Mouse (Mus musculus) ovary, postnatal 36 days (tissue): Measurements from ENCODE around the gene Ncf2.
A peak's percentile ranks its signal among the peaks of the same experiment; 100 is the strongest.
"Not testable (repeated sequence)": the region's sequence is repeated elsewhere in the genome, so short reads cannot be mapped to it uniquely, and the experiment has no call there.

Experiments used
- DNase-seq: peaks from one replicate; pipeline ENCODE4 v3.0.0; 2022; ENCODE audit warnings: low spot score, mixed read lengths

The Ncf2 gene

DNA sequence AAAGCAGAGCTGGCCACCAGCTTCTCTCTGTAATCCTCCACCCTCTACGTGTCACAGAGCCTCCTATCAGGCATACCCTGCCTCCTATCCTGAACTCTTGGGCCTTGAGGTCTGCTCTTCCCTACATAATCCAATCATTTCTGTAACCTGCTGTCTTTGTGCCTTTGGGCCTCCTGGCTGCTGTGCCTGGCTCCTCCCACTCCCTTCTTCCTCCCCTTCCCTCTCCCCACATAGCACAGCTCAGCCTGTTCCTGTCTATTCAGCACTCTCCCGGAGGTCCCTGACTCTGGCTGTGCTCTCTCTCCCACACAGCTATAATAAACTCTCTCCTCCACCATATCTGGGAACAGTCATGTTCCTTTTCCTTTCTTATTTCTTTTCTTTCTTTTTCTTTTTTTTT, at the start of gene Ncf2:
Gene Ncf2, plus strand, starts transcription at position 298 of the 400 bp plus-strand sequence.
- no peak for DNase-seq

DNA sequence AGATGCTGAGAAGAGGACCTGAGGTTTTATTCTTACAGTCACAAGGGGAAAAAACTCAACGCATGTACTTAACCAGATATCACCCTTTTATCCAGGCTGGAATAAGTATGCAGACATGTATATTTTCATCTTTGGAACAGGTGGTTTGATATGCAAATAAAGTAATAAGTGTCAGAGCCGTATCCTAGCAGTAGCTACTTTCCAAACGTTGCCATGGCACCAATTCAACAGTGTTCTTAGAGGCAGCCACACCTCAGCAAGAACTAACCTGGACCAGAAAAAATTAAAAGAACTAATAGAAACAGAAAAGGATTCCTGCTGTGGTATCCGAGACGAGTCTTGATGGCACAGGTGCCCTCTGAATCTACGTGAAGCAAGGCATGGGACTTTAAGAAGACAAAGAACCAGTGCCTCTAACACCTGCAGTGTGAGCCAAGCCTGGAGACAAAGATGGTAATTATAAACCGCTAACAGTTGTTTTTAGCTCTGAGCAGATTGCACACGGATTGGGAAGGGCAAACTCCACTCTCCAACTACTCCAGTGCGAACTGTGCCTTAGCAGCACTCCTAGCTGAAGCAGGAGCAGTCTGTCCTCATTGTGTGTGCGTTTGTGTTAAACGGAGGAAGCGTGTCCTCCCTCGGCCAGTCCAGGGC, 49.6 kb upstream of the Ncf2 start, which contains the start of gene Apobec4:
Gene Apobec4, plus strand, starts transcription at position 240 of the 654 bp plus-strand sequence.
- no peak for DNase-seq

DNA sequence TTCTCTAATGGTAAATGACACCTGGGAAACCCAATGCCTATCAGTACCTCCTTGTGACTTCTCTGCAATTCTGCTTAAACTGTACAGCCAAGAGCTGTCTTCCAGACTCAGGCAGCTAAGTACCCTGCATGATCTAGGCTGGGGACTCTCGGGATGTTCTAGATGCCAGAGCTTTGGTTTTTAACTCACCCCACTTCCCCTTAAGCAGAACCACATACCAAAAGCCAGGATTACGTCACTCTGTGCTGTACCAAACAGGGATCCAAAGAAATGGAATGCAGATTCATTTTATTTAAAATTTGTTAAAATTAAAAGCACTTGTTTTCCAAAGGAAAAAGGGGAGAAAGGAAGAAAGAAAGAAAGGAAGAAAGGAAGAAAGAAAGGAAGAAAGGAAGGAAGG, 38.2 kb upstream of the Ncf2 start:
- DNase-seq = no peak

DNA sequence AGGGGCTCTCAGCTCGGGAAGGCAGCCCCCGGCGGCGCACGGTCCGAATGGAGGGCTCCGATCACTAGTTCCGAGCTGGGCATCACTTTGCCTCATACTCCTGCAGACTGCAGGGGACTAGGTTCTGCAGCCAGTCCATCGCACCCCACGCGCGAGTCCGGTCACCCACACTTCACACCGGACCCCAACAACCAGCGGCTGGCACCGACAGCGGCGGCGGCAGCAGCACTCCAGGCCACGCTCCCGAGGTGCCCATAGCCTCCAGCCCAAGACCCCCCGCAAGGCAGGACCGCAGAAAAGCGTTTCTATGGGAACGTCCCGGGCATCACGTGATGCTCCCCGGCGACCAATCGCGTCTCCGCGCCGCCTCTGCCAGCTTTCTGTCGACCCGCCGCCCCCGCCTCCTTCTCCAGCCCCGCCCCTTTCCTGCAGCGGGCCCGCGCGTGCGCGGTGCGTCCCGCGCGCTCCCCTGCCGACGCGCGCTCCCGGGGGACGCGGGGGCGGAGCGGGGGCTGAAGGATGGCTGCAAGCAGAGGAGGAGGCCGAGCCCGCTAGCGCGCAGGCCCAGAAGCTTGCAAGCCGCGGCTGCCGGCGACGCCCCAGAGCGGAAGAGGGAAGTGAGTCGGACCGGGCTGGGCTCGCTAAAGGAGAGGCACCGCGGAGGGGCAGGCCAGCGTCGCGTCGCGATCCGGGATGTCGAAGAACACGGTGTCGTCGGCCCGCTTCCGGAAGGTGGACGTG, 33.8 kb upstream of the Ncf2 start, which contains the start of the genes Rgl1 and Arpc5:
Gene Rgl1, minus strand, starts transcription at position 320 of the 741 bp plus-strand sequence.
Gene Arpc5, plus strand, starts transcription at position 511 of the 741 bp plus-strand sequence.
- DNase-seq = peak; percentile 98

DNA sequence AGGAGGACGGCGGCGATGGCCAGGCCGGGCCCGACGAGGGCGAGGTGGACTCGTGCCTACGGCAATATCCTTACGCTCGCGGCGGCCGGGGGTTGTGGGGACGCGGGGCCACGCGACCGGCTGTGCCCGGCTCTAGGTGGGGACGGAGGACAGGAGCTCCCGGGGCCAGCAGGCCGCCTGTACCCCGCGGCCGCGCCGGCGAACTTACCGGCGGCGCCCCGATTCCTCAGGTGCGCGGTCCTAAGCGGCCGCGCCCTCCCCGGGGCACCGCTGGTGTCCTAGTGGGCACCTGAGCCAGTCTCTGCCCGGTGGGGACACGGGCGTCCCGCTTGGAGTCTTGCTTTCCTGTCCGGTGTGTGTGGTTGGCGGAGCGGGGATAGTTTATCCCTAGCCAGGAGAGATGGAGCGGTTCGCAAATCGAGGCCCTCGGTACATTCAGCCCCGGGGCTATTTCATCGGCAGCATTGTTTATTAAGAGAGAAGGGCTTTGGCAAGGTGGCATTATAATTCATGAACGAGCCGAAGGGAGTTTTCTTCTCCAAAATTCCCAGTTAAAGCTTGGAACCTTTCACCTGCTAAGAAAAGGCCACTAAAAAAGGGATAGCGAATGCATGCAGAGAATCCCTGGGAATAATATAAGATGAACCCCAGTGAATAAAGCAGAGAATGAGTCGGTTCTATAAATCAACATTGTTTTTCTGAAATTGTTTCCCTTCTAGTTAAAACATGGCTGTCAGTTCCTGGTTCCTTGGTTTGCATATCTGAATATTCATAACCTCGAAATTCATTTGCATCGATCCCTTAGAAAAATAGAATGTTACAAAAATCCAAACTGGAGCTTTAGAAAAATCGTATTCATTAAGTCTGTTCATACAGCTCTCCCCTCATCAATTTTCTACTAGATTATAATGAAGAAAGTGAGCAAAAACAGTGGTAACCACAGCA, 32.9 kb upstream of the Ncf2 start:
- DNase-seq = no peak

DNA sequence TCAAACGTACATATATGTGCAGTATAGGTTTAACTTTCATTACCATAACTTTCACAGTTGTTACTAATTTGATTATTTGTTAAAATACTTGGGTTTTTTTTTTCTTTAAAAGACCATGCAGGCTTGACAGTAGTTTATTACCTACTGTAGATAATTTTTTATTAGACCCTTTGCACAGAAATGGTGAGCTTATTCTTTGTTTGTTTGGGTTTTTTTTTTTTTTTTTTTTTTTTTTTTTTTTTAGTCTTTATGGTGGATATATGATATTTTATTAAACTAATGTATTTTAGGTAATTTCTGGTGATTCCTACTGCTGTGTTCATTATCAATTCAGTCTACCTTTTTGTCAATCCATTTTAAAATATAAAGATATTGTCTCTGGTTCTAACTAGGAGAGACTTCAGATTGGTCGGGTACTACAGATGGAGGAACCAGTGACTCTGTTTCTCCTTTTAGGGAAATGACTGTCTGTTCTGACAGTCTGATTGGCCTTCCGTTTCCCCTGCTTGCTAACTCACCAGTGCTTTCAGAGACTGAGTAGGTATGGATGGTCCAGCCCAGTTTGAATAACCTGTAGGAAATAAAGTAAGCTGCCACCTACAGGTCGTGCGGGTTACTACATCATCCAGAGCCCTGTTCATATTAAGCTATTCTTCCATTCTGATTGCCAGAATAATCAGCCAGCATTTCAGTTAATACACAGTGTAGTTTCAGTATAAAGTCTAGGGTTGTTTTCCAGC, 32.1 kb upstream of the Ncf2 start:
- peak; percentile 70 for DNase-seq

DNA sequence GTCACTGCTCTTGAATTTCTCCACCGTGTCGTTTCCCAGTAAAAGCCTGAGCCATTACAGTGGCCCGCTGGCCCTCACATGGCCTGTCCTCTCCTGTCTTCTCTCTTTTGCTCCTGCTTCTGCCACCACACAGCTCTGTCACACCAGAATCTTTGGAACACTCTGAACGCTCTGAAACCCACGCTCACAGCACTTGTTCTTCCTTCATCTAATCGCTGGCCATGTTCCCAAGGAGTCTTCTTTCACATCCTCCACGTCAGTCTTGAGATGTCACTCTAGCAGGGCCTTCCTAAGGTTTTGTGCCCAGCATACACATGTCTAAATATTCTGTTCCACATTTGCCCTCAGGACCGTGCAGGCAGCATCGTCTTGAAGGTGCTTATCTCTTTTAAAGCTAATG, 29.0 kb upstream of the Ncf2 start:
- no peak for DNase-seq

DNA sequence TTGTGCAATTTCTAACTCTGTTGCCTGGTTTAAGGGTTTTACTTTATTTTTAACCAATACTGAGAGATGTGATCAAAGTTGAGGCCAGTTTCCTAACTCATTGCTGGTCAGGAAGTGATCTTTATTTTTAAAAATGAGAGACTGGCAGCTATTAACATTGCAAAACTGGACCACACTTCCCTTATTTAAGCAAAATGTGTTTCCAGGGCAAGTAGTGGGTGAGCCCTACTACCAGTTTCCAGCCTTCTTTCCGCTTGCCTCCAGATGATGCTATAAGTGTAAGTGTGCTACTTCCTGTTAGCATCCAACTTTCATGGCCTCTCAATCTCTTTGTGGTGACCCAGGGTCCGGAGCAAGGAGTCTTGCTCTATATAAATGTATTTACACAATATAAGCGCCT, 25.4 kb upstream of the Ncf2 start:
- DNase-seq = not testable (repeated sequence)

DNA sequence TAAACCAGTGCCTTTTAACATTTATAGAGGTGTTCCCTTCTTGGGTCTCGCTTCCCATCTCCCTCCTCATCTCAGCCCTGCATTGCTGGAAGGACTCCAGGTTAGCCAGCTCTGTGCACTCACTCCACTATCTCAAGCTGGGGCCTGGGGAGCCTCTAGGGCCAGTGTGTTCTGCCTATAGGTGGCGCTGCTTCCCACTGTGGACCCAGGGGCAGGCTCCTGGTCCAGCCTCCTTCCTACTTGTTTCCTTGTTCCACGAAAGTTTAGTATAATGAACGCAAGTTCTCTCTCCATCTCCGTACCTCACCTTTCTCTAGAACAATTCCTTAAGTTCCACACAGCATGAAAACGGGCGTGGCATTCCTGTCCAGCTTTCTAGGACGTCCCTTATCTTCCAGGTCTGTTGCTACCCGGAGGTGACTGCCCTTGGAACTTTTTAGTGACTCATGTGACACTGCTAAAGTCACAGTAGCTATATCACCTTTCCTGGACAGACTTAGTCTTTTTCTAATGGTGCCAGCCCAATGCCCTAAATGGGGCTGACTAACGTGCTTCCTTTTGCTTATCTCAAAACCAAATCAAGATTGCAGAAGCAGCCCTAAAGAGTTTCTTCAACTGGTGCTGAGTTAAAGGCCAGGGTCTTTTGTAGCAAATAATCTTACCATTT, 20.8 kb upstream of the Ncf2 start:
- DNase-seq = peak; percentile 70

DNA sequence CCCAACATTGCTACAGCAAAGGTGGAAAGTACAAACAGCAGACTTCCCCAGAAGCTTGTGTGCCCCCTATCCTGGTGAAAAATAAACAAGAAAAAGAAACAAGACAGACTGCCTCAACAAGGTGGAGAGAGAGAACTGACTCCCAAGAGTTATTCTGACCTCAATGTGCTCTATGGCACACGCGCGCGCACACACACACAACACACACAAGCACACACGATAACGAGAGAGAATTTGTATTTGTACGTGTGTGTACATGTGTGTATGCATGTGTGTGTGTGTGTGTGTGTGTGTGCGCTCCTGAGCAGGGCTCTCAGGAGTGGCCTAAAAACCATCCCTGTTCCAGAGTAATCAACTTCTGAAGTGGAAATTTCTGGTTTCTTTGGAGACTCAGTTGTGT, 15.4 kb upstream of the Ncf2 start:
- DNase-seq = no peak

DNA sequence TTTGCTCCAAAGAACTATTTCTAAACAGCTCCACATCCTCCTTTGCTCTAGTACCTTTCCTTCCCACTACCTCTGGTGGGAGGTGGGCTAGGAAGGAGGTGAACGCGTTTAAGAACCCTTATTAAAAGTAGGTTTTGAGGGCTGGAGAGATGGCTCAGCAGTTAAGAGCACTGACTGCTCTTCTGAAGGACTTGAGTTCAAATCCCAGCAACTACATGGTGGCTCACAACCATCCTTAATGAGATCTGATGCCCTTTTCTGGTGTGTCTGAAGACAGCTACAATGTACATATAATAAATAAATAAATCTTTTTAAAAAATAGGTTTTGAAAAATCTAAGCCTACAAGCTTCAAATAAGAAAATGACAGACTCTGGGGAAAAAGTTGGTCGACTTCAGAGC, 14.5 kb upstream of the Ncf2 start:
- not testable (repeated sequence) for DNase-seq

DNA sequence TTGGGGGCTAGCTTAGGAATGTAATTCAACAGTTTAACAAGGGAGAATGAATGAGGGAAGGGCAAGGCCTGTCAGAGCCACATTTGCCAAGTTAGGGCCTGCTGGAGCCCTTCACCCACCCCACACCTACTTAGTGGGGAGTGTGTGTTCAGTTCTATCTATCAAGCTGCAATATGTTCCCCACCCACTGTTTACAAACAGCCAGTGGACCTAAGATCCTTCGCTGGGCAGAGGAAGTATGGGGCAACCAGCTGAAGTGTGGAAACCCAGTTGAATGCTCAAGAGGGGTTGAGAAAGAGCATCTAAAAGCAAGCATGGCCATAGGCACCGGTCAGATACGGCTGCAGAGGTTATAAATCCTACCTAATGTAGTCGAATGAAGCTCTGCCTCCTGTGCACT, 13.0 kb upstream of the Ncf2 start:
- no peak for DNase-seq

DNA sequence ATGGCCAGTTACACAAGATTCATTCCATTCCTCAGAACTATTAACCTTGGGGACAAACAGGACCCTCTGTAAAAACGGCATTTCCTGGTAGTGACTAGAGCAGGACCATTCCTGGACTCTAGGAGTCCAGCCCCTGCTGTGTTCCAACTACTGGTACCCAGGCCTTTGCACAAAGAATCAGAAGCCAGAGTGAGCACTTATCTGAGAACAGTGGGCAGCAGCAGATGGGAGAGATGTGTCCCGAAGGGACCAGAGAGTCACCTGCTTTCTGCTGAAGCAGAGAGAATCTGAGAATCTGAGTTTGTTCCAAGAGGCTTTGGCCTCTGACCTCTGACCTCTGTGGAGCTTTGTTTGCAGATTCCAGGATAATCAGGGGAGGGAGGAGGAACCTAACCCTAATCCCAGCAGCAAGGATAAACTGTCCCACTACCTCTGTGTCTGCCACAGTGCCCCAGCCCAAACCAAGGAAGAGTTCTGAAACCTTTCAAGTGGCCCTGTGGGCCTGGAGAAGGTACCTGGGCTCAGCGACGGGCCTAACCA, 11.8 kb upstream of the Ncf2 start:
- DNase-seq = no peak

DNA sequence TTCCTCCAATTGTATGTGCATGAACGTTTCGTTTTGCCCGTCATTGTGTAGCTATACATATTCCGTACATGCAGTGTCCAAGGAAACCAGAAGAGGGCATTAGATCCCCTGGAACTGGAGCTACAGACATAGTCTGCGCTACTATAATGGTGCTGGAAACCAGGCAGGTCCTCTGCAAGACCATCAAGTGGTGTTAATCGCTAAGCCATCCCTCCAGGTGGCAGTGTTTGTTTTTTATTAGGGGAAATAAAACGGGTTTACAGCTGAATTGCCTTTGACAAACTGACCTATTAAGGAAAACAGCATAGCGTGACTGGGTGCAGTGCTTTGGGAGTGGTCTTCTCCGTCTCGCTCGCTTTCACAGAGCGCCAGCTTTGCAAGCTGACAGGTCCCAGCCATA, 9.7 kb upstream of the Ncf2 start:
- DNase-seq = no peak

DNA sequence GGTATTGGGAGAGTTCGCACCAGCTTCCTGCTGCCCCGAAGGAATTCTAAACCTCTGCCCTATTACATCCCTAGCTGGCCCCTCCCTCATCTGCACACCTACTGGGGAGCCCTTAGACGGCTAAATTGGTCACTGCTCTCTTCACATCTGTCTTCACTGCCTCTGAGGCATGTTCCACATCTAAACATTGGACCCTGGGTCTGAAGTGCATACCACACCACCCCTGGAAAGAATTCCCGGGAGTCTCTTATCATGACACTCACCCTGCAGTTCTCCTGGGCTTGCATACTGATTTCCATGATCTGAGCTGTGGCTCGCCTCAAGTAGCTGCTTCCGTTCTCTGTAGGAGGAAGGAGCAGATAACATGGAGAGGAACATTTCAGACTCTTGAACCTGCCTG, 9.2 kb upstream of the Ncf2 start:
- no peak for DNase-seq

DNA sequence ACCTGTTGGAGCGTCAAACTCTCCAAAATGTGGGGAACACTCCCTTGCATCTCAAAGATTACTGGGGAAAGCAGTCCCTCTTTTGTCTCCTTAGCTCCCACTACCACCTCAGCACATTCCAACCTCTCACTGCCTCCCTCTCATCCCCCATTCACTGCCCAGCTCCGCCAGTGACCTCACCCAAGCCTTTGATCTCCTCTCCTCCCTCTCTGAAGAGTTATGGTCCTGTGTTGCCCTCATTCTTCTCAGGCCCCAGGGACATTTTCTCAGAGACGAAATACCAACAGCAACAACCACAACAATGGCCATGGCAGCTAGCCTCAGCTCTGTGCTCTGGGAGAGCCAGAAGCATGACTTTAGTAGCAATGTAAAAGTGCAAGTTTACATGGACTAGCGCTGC, 8.7 kb upstream of the Ncf2 start:
- DNase-seq = no peak

DNA sequence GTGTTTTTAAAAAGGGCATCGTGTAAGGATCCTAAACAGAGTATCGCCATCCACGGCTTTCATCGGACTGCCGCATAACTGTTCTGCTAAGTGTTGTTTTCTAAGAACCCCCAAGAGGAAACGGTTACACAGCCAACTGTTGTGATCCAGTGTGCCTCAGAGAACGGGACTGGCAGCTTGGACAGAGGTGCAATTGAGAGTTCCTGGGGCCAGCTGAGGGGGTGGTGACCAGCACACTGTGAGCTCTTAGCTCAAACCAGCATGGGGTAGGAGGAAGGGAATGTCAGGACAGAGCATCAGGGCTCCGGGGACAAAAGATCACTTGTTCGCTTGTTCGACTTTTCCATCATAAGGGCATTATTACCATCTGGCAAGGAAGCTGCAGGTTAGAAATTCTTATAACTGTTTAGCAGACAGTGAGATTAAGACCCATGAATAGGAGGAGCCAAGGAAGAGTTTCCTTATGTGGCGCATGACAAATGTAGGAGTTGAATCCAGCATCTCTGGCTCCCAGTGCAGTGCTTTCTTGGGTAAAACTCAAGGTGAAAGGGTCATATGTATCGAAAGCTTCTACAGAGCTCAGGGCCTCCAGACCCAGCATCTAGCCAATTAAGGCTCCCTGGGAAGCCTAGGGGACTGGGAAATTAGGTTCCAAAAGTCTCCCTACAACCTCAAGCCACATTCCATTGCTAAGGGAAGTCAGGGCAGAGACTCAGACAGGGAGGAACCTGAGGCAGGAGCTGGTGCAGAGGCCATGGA, 7.1 kb upstream of the Ncf2 start:
- DNase-seq = no peak

DNA sequence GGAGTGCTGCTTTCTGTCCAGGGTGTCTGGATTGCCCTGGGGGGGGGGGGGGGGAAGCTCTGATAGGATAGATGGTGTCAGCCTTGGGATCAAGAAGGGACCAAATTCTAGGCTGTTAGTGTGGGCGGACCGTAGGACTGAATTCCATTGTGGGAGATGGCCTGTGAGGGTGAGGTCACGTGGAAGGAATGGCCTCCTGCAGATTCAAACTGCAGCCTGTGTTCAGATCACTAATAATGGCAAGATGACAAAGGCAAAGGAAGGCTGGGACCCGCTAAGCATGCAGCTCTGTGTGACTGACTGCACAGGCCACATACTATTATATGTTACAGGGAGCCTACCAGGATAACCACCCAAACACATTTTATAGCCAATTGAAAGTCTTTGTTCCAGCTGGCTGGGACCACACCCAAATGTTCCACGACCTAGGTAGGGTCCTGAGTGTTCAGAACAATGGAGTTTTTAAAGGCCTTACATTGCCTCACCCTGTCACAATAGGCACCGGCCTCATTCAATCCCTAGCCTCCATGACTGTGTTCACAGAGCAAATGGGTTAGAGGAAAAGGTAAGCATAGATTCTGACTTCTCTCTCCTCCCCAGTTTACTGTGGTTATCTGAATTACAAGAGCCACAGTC, 6.4 kb upstream of the Ncf2 start:
- no peak for DNase-seq

DNA sequence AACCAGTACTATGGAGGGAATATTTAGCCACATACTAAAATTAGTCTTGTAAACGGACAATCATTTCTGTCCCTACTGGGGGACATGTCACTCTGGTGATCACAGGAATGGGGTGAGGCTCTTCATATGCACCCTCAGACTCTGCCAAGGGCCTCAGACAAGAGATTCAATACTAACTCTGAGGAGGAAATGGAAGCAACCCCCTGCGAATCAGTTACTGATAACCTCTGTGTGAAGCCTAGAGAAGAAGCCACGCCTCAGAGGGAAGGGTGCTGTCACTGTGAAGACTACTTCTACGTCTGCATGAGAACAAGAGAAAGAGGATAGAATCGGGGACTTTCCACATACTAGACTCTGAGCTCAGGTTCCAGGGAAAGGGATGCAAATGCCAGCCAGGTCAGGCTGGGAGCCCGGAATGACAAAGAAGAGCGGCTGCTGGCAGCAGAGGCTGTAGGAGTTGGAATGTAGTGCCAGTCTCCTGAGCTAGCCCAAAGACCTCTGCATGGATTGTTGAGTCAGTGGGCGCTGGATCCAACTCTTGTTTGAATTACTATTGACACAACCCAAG, 4.2 kb upstream of the Ncf2 start:
- no peak for DNase-seq
